Mouse (Mus musculus): ENCODE data around the gene Vps4b. TPM values are rescaled to one million over a fixed set of nuclear protein-coding genes. Genes with fewer than 3 reads are reported as not detected.

The Vps4b gene
- polyA plus RNA-seq, 1 experiment from 2014 or later, result 56.5 TPM

GRCm38 (mm10) chr1:106799931-106800330, 3.4 kb upstream of the Vps4b start:
- no peaks in the 10 kb centered on the region for H3K36me3 ChIP-seq (ENCODE audit: insufficient read depth, low read length)
- no peak overlapping the region for H3K4me3 ChIP-seq (ENCODE audit: low read depth, low read length)
- DNase-seq (ENCODE audit: low spot score) (no peak), ATAC-seq (no peak)
- H3K4me1 ChIP-seq (ENCODE audit: insufficient read depth, low read depth, low read length), result no peaks in the 10 kb centered on the region
- H3K9ac ChIP-seq (replicated peaks; ENCODE audit: low read depth), result no peak overlapping the region
- H3K9me3 ChIP-seq (ENCODE audit: low read length), result no peaks in the 10 kb centered on the region
- no peak overlapping the region for H3K27ac ChIP-seq (ENCODE audit: low read length)
- TF ChIP-seq CTCF (IDR thresholded peaks at IDR 0.05) (peak; percentile 23; the same call in 1 of the 2 replicates), EP300 (IDR thresholded peaks at IDR 0.05) (no peak)
- no peak overlapping the region for H3K4me2 ChIP-seq (replicated peaks; ENCODE audit: low read depth, low read length)
- WGBS, result 86% methylated on average over 3 of the region's 3 CpGs
- H3K27me3 ChIP-seq (replicated peaks; ENCODE audit: insufficient read depth, low read length), result no peaks in the 10 kb centered on the region

- H3K4me3 ChIP-seq (ENCODE audit: low read depth, low read length), result no peak overlapping the region
- H3K27ac ChIP-seq (ENCODE audit: low read length), result no peak overlapping the region
- DNase-seq (ENCODE audit: low spot score) (no peak), ATAC-seq (no peak)
- H3K9me3 ChIP-seq (ENCODE audit: low read length), result no peaks in the 10 kb centered on the region
- no peaks in the 10 kb centered on the region for H3K36me3 ChIP-seq (ENCODE audit: insufficient read depth, low read length)
- no peaks in the 10 kb centered on the region for H3K27me3 ChIP-seq (replicated peaks; ENCODE audit: insufficient read depth, low read length)
- 46% methylated on average over 1 of the region's 1 CpGs for WGBS
- no peaks in the 10 kb centered on the region for H3K4me1 ChIP-seq (ENCODE audit: insufficient read depth, low read depth, low read length)
- H3K4me2 ChIP-seq (replicated peaks; ENCODE audit: low read depth, low read length), result no peak overlapping the region
- H3K9ac ChIP-seq (replicated peaks; ENCODE audit: low read depth), result no peak overlapping the region
- no peak for TF ChIP-seq EP300 (IDR thresholded peaks at IDR 0.05)
- no peak for TF ChIP-seq CTCF (IDR thresholded peaks at IDR 0.05)
Observed at GRCm38 (mm10) chr1:106799406-106799805, 2.9 kb upstream of the Vps4b start.

- WGBS, result 64% methylated on average over 7 of the region's 7 CpGs
- TF ChIP-seq EP300 (IDR thresholded peaks at IDR 0.05), result no peak
- no peak for TF ChIP-seq CTCF (IDR thresholded peaks at IDR 0.05)
- Histone ChIP-seq H3K27ac (ENCODE audit: low read length) (no peak overlapping the region; the same call in 1 of the 2 replicates), H3K9me3 (ENCODE audit: low read length) (no peaks in the 10 kb centered on the region), H3K4me1 (ENCODE audit: insufficient read depth, low read depth, low read length) (no peaks in the 10 kb centered on the region), H3K4me2 (replicated peaks; ENCODE audit: low read depth, low read length) (peak overlapping the region; percentile 54), H3K36me3 (ENCODE audit: insufficient read depth, low read length) (no peaks in the 10 kb centered on the region), H3K9ac (replicated peaks; ENCODE audit: low read depth) (0 out of 2 replicates have a peak overlapping the region, but pooled peaks have one; percentile 99), H3K4me3 (ENCODE audit: low read depth, low read length) (peak overlapping the region; percentile 99), H3K27me3 (replicated peaks; ENCODE audit: insufficient read depth, low read length) (no peaks in the 10 kb centered on the region)
- ATAC-seq (no peak), DNase-seq (ENCODE audit: low spot score) (no peak)
Observed at GRCm38 (mm10) chr1:106796987-106797779, 655 bp upstream of the Vps4b start.

- peak overlapping the region; percentile 99 for H3K9ac ChIP-seq (replicated peaks; ENCODE audit: low read depth)
- H3K27ac ChIP-seq (ENCODE audit: low read length), result peak overlapping the region; percentile 98
- DNase-seq (ENCODE audit: low spot score) (peak; percentile 62), ATAC-seq (peak; percentile 93)
- H3K36me3 ChIP-seq (ENCODE audit: insufficient read depth, low read length), result no peaks in the 10 kb centered on the region
- 2% methylated on average over 45 of the region's 51 CpGs for WGBS
- TF ChIP-seq CTCF (IDR thresholded peaks at IDR 0.05) (no peak), EP300 (IDR thresholded peaks at IDR 0.05) (no peak)
- peak overlapping the region; percentile 99 for H3K4me3 ChIP-seq (ENCODE audit: low read depth, low read length)
- no peaks in the 10 kb centered on the region for H3K9me3 ChIP-seq (ENCODE audit: low read length)
- H3K4me1 ChIP-seq (ENCODE audit: insufficient read depth, low read depth, low read length), result no peaks in the 10 kb centered on the region
- no peaks in the 10 kb centered on the region for H3K27me3 ChIP-seq (replicated peaks; ENCODE audit: insufficient read depth, low read length)
- H3K4me2 ChIP-seq (replicated peaks; ENCODE audit: low read depth, low read length), result peak overlapping the region; percentile 56
Observed at GRCm38 (mm10) chr1:106795634-106796541, 640 bp downstream of the Vps4b start.

GRCm38 (mm10) chr1:106774896-106775295, 21.6 kb downstream of the Vps4b start:
- ATAC-seq (no peak), DNase-seq (ENCODE audit: low spot score) (no peak)
- Histone ChIP-seq H3K27me3 (replicated peaks; ENCODE audit: insufficient read depth, low read length) (no peaks in the 10 kb centered on the region), H3K4me2 (replicated peaks; ENCODE audit: low read depth, low read length) (no peak overlapping the region), H3K36me3 (ENCODE audit: insufficient read depth, low read length) (peaks cover 44% of the 10 kb centered on the region), H3K27ac (ENCODE audit: low read length) (no peak overlapping the region), H3K4me3 (ENCODE audit: low read depth, low read length) (no peak overlapping the region), H3K4me1 (ENCODE audit: insufficient read depth, low read depth, low read length) (no peaks in the 10 kb centered on the region), H3K9ac (replicated peaks; ENCODE audit: low read depth) (no peak overlapping the region), H3K9me3 (ENCODE audit: low read length) (no peaks in the 10 kb centered on the region)
- WGBS, result 77% methylated on average over 4 of the region's 4 CpGs
- no peak for TF ChIP-seq CTCF (IDR thresholded peaks at IDR 0.05)
- no peak for TF ChIP-seq EP300 (IDR thresholded peaks at IDR 0.05)

- H3K27ac ChIP-seq (ENCODE audit: low read length), result no peak overlapping the region
- DNase-seq (ENCODE audit: low spot score) (no peak), ATAC-seq (no peak)
- WGBS, result 59% methylated on average over 9 of the region's 9 CpGs
- peaks cover 38% of the 10 kb centered on the region for H3K36me3 ChIP-seq (ENCODE audit: insufficient read depth, low read length)
- TF ChIP-seq CTCF (IDR thresholded peaks at IDR 0.05) (no peak), EP300 (IDR thresholded peaks at IDR 0.05) (no peak)
- no peak overlapping the region for H3K4me3 ChIP-seq (ENCODE audit: low read depth, low read length)
- no peaks in the 10 kb centered on the region for H3K9me3 ChIP-seq (ENCODE audit: low read length)
- no peak overlapping the region for H3K9ac ChIP-seq (replicated peaks; ENCODE audit: low read depth)
- no peaks in the 10 kb centered on the region for H3K4me1 ChIP-seq (ENCODE audit: insufficient read depth, low read depth, low read length)
- H3K27me3 ChIP-seq (replicated peaks; ENCODE audit: insufficient read depth, low read length), result no peaks in the 10 kb centered on the region
- no peak overlapping the region for H3K4me2 ChIP-seq (replicated peaks; ENCODE audit: low read depth, low read length)
Observed at GRCm38 (mm10) chr1:106774092-106774491, 22.4 kb downstream of the Vps4b start.

Data from lung, postnatal 0 days (tissue).